Mouse (Mus musculus): Measurements from ENCODE around the gene AI661453. TPM values are rescaled to one million over a fixed set of nuclear protein-coding genes. Genes with fewer than 3 reads are reported as not detected.

The AI661453 gene
- total and polyA plus RNA-seq, 3 experiments, result not detected

- no peak overlapping the region for H3K27ac ChIP-seq (ENCODE audit: insufficient read depth, low read depth)
- H3K4me2 ChIP-seq (ENCODE audit: insufficient read depth, low read depth, poor library complexity, severe bottlenecking), result peak overlapping the region; percentile 35; the same call in 1 of the 2 replicates
- no peaks in the 10 kb centered on the region for H3K79me2 ChIP-seq (replicated peaks; ENCODE audit: control insufficient read depth, extremely low read depth, insufficient read depth, poor library complexity, severe bottlenecking)
- dilution Hi-C loops (cut with MboI; ENCODE audit: extremely low pct_ligation_motif_present, extremely low pct_unique_long_range_greater_than_20kb, low sequenced_read_pairs) (no loop called here), in situ Hi-C loops (cut with MboI; ENCODE audit: low pct_ligation_motif_present, low pct_unique_long_range_greater_than_20kb, low sequenced_read_pairs) (no loop called here)
- peak; percentile 65 for DNase-seq (ENCODE audit: extremely low read depth)
- no peak overlapping the region for H3K9ac ChIP-seq (ENCODE audit: insufficient read depth, low read depth)
- H3K4me1 ChIP-seq (ENCODE audit: control insufficient read depth in 1 of 2, insufficient read depth in 2 of 2), result peaks cover 14 to 49% of the 10 kb centered on the region in 2 experiments
- no peaks in the 10 kb centered on the region for H3K9me3 ChIP-seq (replicated peaks; ENCODE audit: low read length)
- no peak for TF ChIP-seq RAD21 (IDR thresholded peaks at IDR 0.05; ENCODE audit: low read depth, low read length)
- peak; percentile 21; the same call in 1 of the 2 replicates for TF ChIP-seq IRF4 (IDR thresholded peaks at IDR 0.05; ENCODE audit: low read depth, low read length)
- no peak for TF ChIP-seq CTCF (conservative IDR thresholded peaks at IDR 0.05 in 1 of 2, IDR thresholded peaks at IDR 0.05 in 1 of 2; ENCODE audit: low read depth in 2 of 2, low read length in 2 of 2)
- no peak for TF ChIP-seq ELF1 (IDR thresholded peaks at IDR 0.05; ENCODE audit: low read depth, low read length)
- no peak for TF ChIP-seq ZMIZ1 (IDR thresholded peaks at IDR 0.05; ENCODE audit: low read depth, low read length)
- TF ChIP-seq BHLHE40 (IDR thresholded peaks at IDR 0.05; ENCODE audit: low read depth, low read length), result peak; percentile 89
- TF ChIP-seq SMC3 (IDR thresholded peaks at IDR 0.05; ENCODE audit: low read depth, low read length), result no peak
- peak; percentile 42; the same call in 1 of the 2 replicates for TF ChIP-seq TCF12 (IDR thresholded peaks at IDR 0.05; ENCODE audit: low read depth, low read length)
- no peak for TF ChIP-seq UBTF (IDR thresholded peaks at IDR 0.05; ENCODE audit: low read depth, low read length)
- H3K36me3 ChIP-seq (replicated peaks in 1 of 2; ENCODE audit: control insufficient read depth in 1 of 2, insufficient read depth in 1 of 2, low read length in 1 of 2), result no peaks in the 10 kb centered on the region
- peaks cover 12% of the 10 kb centered on the region for H3K27me3 ChIP-seq (replicated peaks)
- no peak overlapping the region for H3K4me3 ChIP-seq (replicated peaks in 1 of 3; ENCODE audit: low read depth in 2 of 3, low read length in 2 of 3, poor library complexity in 1 of 3)
These were observed 26.4 kb downstream of the AI661453 start for GRCm38 (mm10) chr17:47462728-47463388.

GRCm38 (mm10) chr17:47464248-47464965, 28.0 kb downstream of the AI661453 start:
- dilution Hi-C loops (cut with MboI; ENCODE audit: extremely low pct_ligation_motif_present, extremely low pct_unique_long_range_greater_than_20kb, low sequenced_read_pairs) (no loop called here), in situ Hi-C loops (cut with MboI; ENCODE audit: low pct_ligation_motif_present, low pct_unique_long_range_greater_than_20kb, low sequenced_read_pairs) (no loop called here)
- no peak for DNase-seq (ENCODE audit: extremely low read depth)
- Histone ChIP-seq H3K4me1 (ENCODE audit: control insufficient read depth in 1 of 2, insufficient read depth in 2 of 2) (peaks cover 14 to 46% of the 10 kb centered on the region in 2 experiments), H3K4me3 (replicated peaks in 1 of 3; ENCODE audit: low read depth in 2 of 3, low read length in 2 of 3, poor library complexity in 1 of 3) (no peak overlapping the region), H3K27me3 (replicated peaks) (peaks cover 12% of the 10 kb centered on the region), H3K36me3 (replicated peaks in 1 of 2; ENCODE audit: control insufficient read depth in 1 of 2, insufficient read depth in 1 of 2, low read length in 1 of 2) (no peaks in the 10 kb centered on the region), H3K9ac (ENCODE audit: insufficient read depth, low read depth) (no peak overlapping the region), H3K79me2 (replicated peaks; ENCODE audit: control insufficient read depth, extremely low read depth, insufficient read depth, poor library complexity, severe bottlenecking) (no peaks in the 10 kb centered on the region), H3K27ac (ENCODE audit: insufficient read depth, low read depth) (no peak overlapping the region), H3K9me3 (replicated peaks; ENCODE audit: low read length) (no peaks in the 10 kb centered on the region), H3K4me2 (ENCODE audit: insufficient read depth, low read depth, poor library complexity, severe bottlenecking) (no peak overlapping the region)
- TF ChIP-seq POLR2A (IDR thresholded peaks at IDR 0.05; ENCODE audit: low read depth, low read length) (no peak), UBTF (IDR thresholded peaks at IDR 0.05; ENCODE audit: low read depth, low read length) (no peak), MXI1 (IDR thresholded peaks at IDR 0.05; ENCODE audit: low read depth, low read length) (no peak), ZC3H11A (IDR thresholded peaks at IDR 0.05; ENCODE audit: low read depth, low read length) (no peak), NRF1 (IDR thresholded peaks at IDR 0.05; ENCODE audit: low read depth, low read length) (no peak), RCOR1 (conservative IDR thresholded peaks at IDR 0.05; ENCODE audit: low read depth, low read length) (no peak), NELFE (IDR thresholded peaks at IDR 0.05; ENCODE audit: low read depth, low read length) (no peak), MAZ (IDR thresholded peaks at IDR 0.05; ENCODE audit: low read depth, low read length) (no peak), JUND (conservative IDR thresholded peaks at IDR 0.05; ENCODE audit: low read depth, low read length) (no peak), IRF4 (IDR thresholded peaks at IDR 0.05; ENCODE audit: low read depth, low read length) (no peak), ZMIZ1 (IDR thresholded peaks at IDR 0.05; ENCODE audit: low read depth, low read length) (no peak), BHLHE40 (IDR thresholded peaks at IDR 0.05; ENCODE audit: low read depth, low read length) (no peak), POLR2AphosphoS2 (IDR thresholded peaks at IDR 0.05; ENCODE audit: low read depth, low read length) (no peak), MYC (IDR thresholded peaks at IDR 0.05; ENCODE audit: low read depth, low read length) (no peak), KAT2A (IDR thresholded peaks at IDR 0.05; ENCODE audit: insufficient replicate concordance, low read length) (no peak), JUN (IDR thresholded peaks at IDR 0.05; ENCODE audit: insufficient read depth, low read depth, low read length) (no peak), ZKSCAN1 (IDR thresholded peaks at IDR 0.05; ENCODE audit: borderline replicate concordance, low read depth, low read length) (no peak), ELF1 (IDR thresholded peaks at IDR 0.05; ENCODE audit: low read depth, low read length) (no peak), ETS1 (conservative IDR thresholded peaks at IDR 0.05; ENCODE audit: low read depth, low read length) (no peak), CHD1 (IDR thresholded peaks at IDR 0.05; ENCODE audit: low read depth, low read length) (no peak)

All from CH12.LX (cell line).